Mouse (Mus musculus): ENCODE data around the gene Dcaf10. TPM values are rescaled to one million over a fixed set of nuclear protein-coding genes. Genes with fewer than 3 reads are reported as not detected.

The Dcaf10 gene
- polyA plus RNA-seq, 1 experiment from 2014 or later: 7.8 TPM

DNA sequence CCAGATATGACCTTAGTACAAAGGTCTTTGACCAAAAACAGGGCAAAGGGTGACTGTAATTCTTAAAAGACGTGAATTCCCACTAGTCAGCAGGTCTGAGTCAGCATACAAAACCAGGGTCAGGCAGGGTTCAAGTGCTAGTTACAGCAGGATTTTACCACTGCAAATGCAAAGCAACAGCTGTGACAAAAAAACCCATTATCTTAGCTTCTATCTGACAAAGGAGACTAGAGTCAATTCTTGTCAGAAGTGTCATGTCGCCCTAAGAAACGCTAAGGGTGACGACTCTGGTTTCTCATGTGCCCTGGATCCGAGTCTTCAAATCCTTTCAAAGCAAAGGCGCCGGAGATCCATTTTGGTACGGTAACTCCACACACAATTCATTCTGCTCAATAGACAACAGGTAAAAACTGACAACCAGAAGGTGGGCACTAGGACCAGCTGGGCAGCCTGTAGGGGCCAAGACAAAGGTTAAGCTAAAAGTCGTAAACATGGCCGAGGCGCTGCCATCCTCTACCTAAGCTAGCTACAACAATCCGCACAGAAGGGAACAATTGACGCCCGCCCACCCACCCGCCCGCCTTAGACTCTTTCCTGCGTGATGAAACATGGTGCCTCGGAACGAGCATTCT lies 65.9 kb downstream of the Dcaf10 start:
- H3K4me2 ChIP-seq: peak overlapping the region; percentile 94
- peak overlapping the region; percentile 93 for H3K27ac ChIP-seq (replicated peaks)
- peaks cover 48% of the 10 kb centered on the region for H3K4me1 ChIP-seq
- peaks cover 16% of the 10 kb centered on the region for H3K36me3 ChIP-seq
- H3K4me3 ChIP-seq: peak overlapping the region; percentile 99
- ATAC-seq (ENCODE audit: extremely low read depth, insufficient number of reproducible peaks, low FRiP score, low TSS enrichment): no peak
- no peaks in the 10 kb centered on the region for H3K9me3 ChIP-seq
- H3K9ac ChIP-seq: peak overlapping the region; percentile 98
- WGBS: 3% methylated on average over 19 of the region's 19 CpGs
- H3K27me3 ChIP-seq (replicated peaks): no peaks in the 10 kb centered on the region

DNA sequence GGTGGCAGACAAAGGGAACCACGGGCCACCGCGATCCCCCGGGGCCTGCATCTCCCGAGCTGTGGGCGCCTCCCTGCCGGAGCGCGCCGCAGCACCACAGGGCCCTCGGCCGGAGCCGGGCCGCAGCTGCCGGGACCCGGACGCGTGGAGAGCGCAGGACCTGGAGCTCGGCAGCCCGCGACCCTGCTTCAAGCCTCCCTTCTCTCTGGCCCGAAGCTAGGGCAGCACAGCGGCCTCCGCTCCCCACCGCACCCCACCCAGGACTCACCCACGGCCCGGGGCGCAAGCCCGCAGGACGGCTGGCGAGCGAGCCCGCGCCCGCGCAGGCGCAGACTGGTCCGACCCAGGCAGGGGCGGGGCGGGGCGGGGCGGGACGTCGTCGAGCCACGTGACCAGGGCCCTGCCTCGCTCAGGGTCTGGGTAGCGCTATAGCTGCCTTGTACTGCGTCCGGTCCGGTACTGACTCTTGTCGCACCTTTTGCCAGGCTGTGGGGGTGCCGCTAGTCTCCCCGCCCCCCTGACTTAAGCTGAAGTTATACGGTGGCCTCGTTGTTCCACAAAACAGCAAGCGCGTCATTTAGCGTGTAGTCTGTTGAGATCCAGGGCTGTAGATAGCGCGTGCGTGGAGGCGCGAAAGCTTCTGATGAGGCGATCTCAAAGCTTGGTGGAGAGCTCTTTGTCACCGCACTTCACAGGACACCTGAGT lies 66.7 kb downstream of the Dcaf10 start, which contains the start of gene Slc25a51:
Gene Slc25a51, minus strand, starts transcription at position 340 of the 706 bp plus-strand sequence.
- H3K9me3 ChIP-seq: no peaks in the 10 kb centered on the region
- ATAC-seq (ENCODE audit: extremely low read depth, insufficient number of reproducible peaks, low FRiP score, low TSS enrichment): peak; percentile 95
- peaks cover 11% of the 10 kb centered on the region for H3K36me3 ChIP-seq
- H3K27me3 ChIP-seq (replicated peaks): no peaks in the 10 kb centered on the region
- H3K4me3 ChIP-seq: peak within 1 kb of the TSS; percentile 99
- H3K27ac ChIP-seq (replicated peaks): peak within 1 kb of the TSS; percentile 93
- peak within 1 kb of the TSS; percentile 94 for H3K4me2 ChIP-seq
- under 1% methylated on average over 59 of the region's 67 CpGs for WGBS
- H3K4me1 ChIP-seq: peaks cover 41% of the 10 kb centered on the region
- H3K9ac ChIP-seq: peak within 1 kb of the TSS; percentile 98

DNA sequence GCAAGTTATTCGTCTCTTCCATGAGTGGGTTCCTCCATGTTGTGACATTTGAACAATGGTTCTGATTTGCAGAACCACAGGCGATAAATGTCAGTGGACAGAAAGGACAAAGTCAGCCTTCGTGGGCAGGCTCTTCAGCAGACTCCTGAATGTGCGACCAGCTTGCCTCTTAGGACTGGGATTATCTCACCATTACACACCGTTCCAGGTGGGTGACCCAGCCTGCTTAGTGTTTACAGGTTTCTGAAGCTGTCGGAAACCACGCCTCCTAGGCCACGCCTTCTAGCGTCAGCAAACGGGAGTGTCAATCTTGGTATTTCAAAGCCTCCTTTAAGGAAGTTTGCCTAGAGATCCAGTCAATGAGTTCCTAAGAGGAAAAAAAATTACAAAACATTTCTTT lies 67.4 kb downstream of the Dcaf10 start:
- 3% methylated on average over 10 of the region's 10 CpGs for WGBS
- Histone ChIP-seq H3K9me3 (no peaks in the 10 kb centered on the region), H3K36me3 (peaks cover 4% of the 10 kb centered on the region), H3K4me2 (peak overlapping the region; percentile 94), H3K9ac (peak overlapping the region; percentile 98), H3K27me3 (replicated peaks) (no peaks in the 10 kb centered on the region), H3K27ac (replicated peaks) (peak overlapping the region; percentile 93), H3K4me1 (peaks cover 34% of the 10 kb centered on the region), H3K4me3 (peak overlapping the region; percentile 99)
- peak; percentile 33; the same call in 1 of the 2 replicates for ATAC-seq (ENCODE audit: extremely low read depth, insufficient number of reproducible peaks, low FRiP score, low TSS enrichment)

DNA sequence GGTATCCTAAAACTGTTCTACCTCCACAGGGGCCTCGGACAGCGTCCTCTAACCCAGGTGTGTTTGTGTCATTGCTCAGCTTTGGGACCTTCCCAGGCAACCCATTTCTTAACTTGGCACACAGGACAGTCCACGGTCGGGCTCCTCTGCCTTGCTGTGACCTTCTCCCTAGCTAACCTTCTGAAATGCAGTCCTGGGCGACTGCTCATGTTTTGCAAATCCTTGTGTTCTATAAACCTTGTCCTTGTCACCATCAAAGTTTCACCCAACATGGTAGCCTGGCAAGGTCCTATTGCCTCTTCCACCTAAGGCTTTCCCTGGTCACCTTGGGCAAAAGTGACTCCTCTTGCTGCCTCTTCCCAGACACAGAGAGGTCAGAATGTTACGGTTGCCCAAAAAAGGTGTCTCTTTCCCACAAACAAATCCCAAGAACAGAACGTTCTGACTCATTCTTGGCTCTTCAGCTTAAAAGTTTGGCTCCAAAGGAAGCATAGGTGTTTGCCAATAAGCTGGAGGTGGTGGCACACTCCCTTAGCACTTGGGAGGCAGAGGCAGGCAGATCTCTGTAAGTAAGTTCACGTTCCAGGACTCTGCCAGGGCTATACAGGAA lies 69.4 kb downstream of the Dcaf10 start:
- whole genome bisulfite sequencing: 79% methylated on average over 8 of the region's 8 CpGs
- no peak for ATAC-seq (ENCODE audit: extremely low read depth, insufficient number of reproducible peaks, low FRiP score, low TSS enrichment)
- no peak overlapping the region for H3K27ac ChIP-seq (replicated peaks)
- no peaks in the 10 kb centered on the region for H3K36me3 ChIP-seq
- peaks cover 22% of the 10 kb centered on the region for H3K4me1 ChIP-seq
- no peak overlapping the region for H3K9ac ChIP-seq
- no peaks in the 10 kb centered on the region for H3K27me3 ChIP-seq (replicated peaks)
- no peak overlapping the region for H3K4me3 ChIP-seq
- no peaks in the 10 kb centered on the region for H3K9me3 ChIP-seq
- H3K4me2 ChIP-seq: no peak overlapping the region

DNA sequence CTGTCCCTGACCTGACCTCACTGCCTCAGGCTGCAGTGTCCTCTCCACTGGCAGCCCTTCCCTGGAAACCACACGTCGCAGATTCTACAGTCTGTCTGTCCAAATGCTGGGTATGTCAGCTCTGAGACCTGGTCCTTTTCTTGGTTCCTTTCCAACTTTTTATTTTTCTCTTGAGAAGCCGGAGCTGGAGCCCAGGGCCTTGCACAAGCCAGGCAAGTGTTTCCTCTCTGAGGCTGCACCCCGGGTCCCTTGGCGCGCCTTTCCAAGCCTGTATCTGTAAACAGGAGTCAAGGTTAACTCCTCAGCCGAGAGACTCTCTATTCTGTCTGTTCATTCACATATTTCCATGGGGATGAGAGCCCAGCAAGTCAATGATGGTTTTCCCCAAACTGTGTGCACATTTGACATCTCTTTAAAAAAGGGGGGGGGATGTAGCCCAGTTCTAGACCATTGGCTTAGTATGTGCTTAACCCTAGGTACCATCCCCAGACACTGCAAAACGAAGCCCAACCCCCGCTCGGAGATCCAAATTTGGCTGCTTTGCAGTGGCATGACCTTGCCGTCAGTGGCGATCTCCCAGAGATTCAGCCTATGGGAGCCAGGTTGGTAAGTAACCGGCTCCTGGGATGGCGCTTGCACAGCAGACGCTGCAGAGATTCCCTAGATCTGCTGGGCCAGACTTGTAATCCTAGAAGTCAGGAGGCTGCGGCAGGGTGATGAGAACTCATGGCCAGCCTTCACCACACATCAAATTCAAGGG lies 70.7 kb downstream of the Dcaf10 start:
- Histone ChIP-seq H3K36me3 (no peaks in the 10 kb centered on the region), H3K27me3 (replicated peaks) (no peaks in the 10 kb centered on the region), H3K4me3 (no peak overlapping the region), H3K9ac (no peak overlapping the region), H3K4me1 (peaks cover 9% of the 10 kb centered on the region), H3K9me3 (no peaks in the 10 kb centered on the region), H3K4me2 (no peak overlapping the region), H3K27ac (replicated peaks) (no peak overlapping the region)
- 54% methylated on average over 16 of the region's 16 CpGs for WGBS
- no peak for ATAC-seq (ENCODE audit: extremely low read depth, insufficient number of reproducible peaks, low FRiP score, low TSS enrichment)

DNA sequence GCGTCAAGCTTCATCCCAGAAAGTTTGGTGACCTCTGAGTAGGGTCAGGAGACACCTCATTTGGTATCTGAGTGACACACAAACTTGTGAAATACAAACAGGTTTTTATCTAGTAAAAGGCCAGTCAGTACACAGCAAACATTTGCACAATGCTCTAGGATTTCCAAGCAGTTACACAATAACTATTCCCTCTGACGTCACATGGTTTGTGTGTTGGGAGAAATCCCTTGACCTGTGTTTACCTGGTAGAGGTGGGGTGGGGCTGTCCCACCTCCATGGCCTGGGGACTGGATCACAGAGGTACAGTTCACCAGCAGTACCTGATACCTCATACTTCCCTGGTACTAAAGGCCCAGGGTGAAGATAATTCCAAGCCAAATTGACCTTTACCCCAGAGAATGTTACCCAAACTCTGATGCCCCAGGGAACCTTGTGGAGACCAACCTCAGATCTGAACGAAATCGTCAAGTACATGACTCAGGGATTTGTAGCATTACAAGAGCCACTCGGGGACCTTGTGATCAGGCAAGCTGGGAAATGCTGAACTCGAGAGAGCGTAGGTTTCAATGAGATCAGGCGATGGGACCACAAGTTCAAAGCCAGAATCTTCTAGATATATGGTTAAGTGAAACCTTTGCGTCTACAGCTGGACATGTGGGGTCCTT lies 71.9 kb downstream of the Dcaf10 start:
- WGBS: 78% methylated on average over 9 of the region's 9 CpGs
- no peaks in the 10 kb centered on the region for H3K36me3 ChIP-seq
- no peak overlapping the region for H3K4me2 ChIP-seq
- peaks cover 14% of the 10 kb centered on the region for H3K4me1 ChIP-seq
- ATAC-seq (ENCODE audit: extremely low read depth, insufficient number of reproducible peaks, low FRiP score, low TSS enrichment): no peak
- no peak overlapping the region for H3K9ac ChIP-seq
- H3K9me3 ChIP-seq: no peaks in the 10 kb centered on the region
- H3K4me3 ChIP-seq: no peak overlapping the region
- H3K27ac ChIP-seq (replicated peaks): no peak overlapping the region
- no peaks in the 10 kb centered on the region for H3K27me3 ChIP-seq (replicated peaks)

DNA sequence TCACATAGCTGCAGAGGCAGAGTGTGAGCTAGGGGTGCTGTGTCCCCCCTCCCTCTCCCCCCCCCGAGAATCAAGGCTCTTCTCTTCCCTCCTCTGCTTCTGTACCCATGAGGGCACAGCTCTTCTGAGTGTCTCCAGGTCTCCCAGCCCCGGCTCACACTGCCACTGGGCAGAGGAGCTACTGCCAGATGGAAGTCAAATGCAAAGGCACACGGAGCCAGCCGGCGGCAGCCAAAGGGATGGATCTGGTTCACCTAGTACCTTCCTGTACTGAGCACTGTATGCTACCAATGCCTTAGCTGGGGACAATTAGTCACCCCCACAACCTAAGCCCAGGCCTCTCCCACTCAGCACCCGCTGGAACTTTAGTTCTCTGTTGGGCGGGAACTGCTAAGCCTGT lies 74.4 kb downstream of the Dcaf10 start:
- H3K9me3 ChIP-seq: no peaks in the 10 kb centered on the region
- WGBS: 64% methylated on average over 7 of the region's 7 CpGs
- no peak overlapping the region for H3K4me2 ChIP-seq
- no peaks in the 10 kb centered on the region for H3K36me3 ChIP-seq
- no peak overlapping the region for H3K4me3 ChIP-seq
- peaks cover 24% of the 10 kb centered on the region for H3K4me1 ChIP-seq
- no peak overlapping the region for H3K9ac ChIP-seq
- no peak for ATAC-seq (ENCODE audit: extremely low read depth, insufficient number of reproducible peaks, low FRiP score, low TSS enrichment)
- no peak overlapping the region for H3K27ac ChIP-seq (replicated peaks)
- no peaks in the 10 kb centered on the region for H3K27me3 ChIP-seq (replicated peaks)

DNA sequence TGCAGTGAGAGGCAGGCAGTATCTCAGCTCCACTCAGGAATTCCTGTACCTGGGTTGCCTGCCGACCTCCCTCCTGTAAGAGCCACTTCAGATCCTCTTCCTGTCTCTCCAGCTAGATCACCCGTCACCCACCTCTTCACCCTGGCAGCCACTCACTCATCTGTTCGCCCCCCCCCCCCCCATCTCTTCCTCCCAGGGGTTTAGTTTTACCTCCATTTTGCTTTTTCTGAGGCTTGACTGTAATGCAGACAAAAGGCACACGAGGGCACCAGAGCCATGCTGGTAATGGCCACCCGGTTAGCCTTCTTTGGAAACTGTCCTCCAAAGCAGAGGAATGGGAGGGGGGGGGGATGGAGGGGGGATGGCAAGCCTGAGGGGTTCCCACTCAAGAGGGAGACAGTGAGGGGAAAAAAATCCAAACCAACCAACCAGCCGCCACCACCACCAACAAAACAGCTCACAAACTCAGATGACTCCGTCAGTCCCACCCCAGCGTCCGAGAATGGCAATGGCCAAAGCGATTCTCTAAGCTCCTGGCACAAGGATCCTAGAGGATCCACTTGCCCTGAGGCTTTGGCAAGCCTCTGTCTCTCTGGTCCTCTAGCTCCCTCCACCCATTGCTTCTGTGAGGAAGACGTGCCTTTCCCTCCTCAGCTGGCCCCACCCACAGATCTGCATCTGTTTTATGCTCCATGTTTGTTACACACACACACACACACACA lies 76.5 kb downstream of the Dcaf10 start:
- Histone ChIP-seq H3K27ac (replicated peaks) (no peak overlapping the region), H3K4me2 (peak overlapping the region; percentile 47), H3K4me3 (no peak overlapping the region), H3K9ac (0 out of 2 replicates have a peak overlapping the region, but pooled peaks have one; percentile 51), H3K9me3 (no peaks in the 10 kb centered on the region), H3K36me3 (peaks cover 7% of the 10 kb centered on the region), H3K27me3 (replicated peaks) (no peaks in the 10 kb centered on the region), H3K4me1 (peaks cover 42% of the 10 kb centered on the region)
- 23% methylated on average over 11 of the region's 11 CpGs for WGBS
- no peak for ATAC-seq (ENCODE audit: extremely low read depth, insufficient number of reproducible peaks, low FRiP score, low TSS enrichment)

DNA sequence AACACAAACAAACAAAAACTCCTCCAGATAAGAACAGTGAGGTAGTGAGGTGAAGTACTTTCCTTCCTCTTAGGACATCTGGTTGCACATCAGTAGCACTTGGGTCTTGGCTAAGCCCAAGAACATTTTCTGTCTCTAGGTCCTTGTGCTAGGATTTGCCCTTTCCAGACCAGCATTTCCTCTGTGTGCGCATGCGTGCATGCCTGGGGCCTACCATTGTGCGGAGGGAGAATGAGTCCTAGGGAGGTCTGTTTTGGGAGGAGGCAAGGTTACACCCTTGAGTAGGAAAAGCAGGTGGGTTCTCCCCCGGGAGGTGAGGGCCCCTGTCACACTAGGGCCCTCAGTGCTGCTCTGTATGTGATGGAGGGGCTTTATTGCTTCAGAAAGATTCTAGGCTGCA lies 77.2 kb downstream of the Dcaf10 start:
- Histone ChIP-seq H3K27ac (replicated peaks) (no peak overlapping the region), H3K9me3 (no peaks in the 10 kb centered on the region), H3K9ac (0 out of 2 replicates have a peak overlapping the region, but pooled peaks have one; percentile 50), H3K36me3 (peaks cover 13% of the 10 kb centered on the region), H3K4me1 (peaks cover 48% of the 10 kb centered on the region), H3K4me3 (no peak overlapping the region), H3K27me3 (replicated peaks) (no peaks in the 10 kb centered on the region), H3K4me2 (no peak overlapping the region)
- ATAC-seq (ENCODE audit: extremely low read depth, insufficient number of reproducible peaks, low FRiP score, low TSS enrichment): no peak
- WGBS: 79% methylated on average over 4 of the region's 4 CpGs

DNA sequence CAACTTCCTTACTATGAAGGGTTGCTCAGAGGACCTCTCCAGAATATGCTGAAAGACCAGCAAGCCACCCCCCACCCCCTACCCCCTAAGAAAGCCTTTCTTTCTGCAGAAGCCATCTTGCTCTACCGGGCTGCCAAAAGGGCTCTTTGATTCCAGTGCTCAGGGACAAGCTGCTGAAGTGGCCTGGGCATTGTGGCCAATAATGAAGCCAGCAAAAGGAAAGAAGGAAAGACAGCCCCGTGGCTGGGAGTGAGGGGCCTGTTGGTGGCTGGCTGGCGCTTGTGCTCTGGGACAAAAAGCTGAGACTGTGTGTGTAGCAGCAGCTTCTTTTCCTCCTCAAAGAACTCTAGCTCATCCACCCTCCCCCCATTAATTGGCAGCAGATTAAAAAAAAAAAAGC lies 78.8 kb downstream of the Dcaf10 start:
- Histone ChIP-seq H3K9me3 (no peaks in the 10 kb centered on the region), H3K36me3 (peaks cover 15% of the 10 kb centered on the region), H3K4me3 (no peak overlapping the region), H3K4me1 (peaks cover 52% of the 10 kb centered on the region), H3K4me2 (no peak overlapping the region), H3K27me3 (replicated peaks) (no peaks in the 10 kb centered on the region), H3K27ac (replicated peaks) (0 out of 2 replicates have a peak overlapping the region, but pooled peaks have one; percentile 20), H3K9ac (0 out of 2 replicates have a peak overlapping the region, but pooled peaks have one; percentile 33)
- WGBS: 67% methylated on average over 3 of the region's 3 CpGs
- ATAC-seq (ENCODE audit: extremely low read depth, insufficient number of reproducible peaks, low FRiP score, low TSS enrichment): no peak
